Comparison of ENCODE assay signal across 8 mouse cellular contexts in the genomic region with DNA sequence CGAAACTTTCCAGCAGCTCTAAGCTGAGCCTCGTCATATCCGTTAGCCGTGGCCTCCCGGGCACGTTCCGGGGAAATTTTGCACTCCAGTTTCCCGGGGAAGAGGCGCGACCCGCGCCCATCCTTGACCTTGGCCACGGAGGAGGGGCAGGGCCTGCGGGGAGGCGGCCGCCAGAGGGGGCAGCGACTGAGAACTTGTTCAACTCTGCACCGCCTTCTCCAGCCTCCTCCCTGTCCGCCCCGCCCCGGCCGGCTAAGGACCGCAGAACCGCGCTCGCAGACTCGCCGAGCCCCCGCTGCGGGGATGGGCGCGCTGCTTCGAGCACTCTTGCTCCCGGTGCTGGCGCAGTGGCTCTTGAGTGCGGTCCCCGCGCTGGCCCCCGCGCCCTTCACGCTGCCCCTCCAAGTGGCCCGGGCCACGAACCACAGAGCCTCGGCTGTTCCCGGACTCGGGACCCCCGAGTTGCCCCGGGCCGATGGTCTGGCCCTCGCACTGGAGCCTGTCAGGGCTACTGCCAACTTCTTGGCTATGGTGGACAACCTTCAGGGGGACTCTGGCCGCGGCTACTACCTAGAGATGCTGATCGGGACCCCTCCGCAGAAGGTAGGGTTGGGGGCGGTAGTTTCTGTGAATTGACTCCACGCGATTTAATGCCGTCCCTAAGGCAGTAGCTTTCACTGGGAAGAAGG. TPM values are rescaled to one million over a fixed set of nuclear protein-coding genes. Genes with fewer than 3 reads are reported as not detected.
DNase-seq lines count a peak whose midpoint lies in the region; ATAC-seq and TF ChIP-seq lines count a peak whose summit lies in the region.

A gene (plus strand): TSS at position 244 of the 689 bp plus-strand sequence.

- no peaks in the 10 kb centered on the region for H3K9me3 ChIP-seq in erythroblast, embryonic 14.5 days (ENCODE audit: control insufficient read depth, low read length)
- no peaks in the 10 kb centered on the region for H3K9me3 ChIP-seq in embryonic facial prominence, embryonic 15.5 days (replicated peaks)
- no peaks in the 10 kb centered on the region for H3K9me3 ChIP-seq in heart, embryonic 10.5 days
- H3K9me3 ChIP-seq in liver, embryonic 11.5 days (ENCODE audit: control insufficient read depth, low read length), result no peaks in the 10 kb centered on the region
- no peaks in the 10 kb centered on the region for H3K9me3 ChIP-seq in midbrain, postnatal 0 days (ENCODE audit: low read length)
- H3K9me3 ChIP-seq in stomach, embryonic 16.5 days (replicated peaks; ENCODE audit: control insufficient read depth, low read length), result no peaks in the 10 kb centered on the region

- WGBS in embryonic facial prominence, embryonic 15.5 days, result under 1% methylated on average over 57 of the region's 58 CpGs
- under 1% methylated on average over 58 of the region's 58 CpGs for WGBS in heart, embryonic 10.5 days
- 1% methylated on average over 58 of the region's 58 CpGs for WGBS in kidney, adult 2 months
- under 1% methylated on average over 58 of the region's 58 CpGs for WGBS in liver, embryonic 11.5 days
- WGBS in midbrain, postnatal 0 days, result under 1% methylated on average over 58 of the region's 58 CpGs
- WGBS in stomach, embryonic 16.5 days, result 1% methylated on average over 58 of the region's 58 CpGs

- H3K4me2 ChIP-seq in embryonic facial prominence, embryonic 15.5 days (replicated peaks), result peak within 1 kb of the TSS; percentile 100
- H3K4me2 ChIP-seq in liver, embryonic 11.5 days, result peak within 1 kb of the TSS; percentile 92
- peak within 1 kb of the TSS; percentile 98 for H3K4me2 ChIP-seq in midbrain, postnatal 0 days (ENCODE audit: low read depth, low read length, poor library complexity, severe bottlenecking)
- peak within 1 kb of the TSS; percentile 100 for H3K4me2 ChIP-seq in stomach, embryonic 16.5 days (ENCODE audit: low read depth, low read length)

- ATAC-seq in erythroblast, adult 5-6 weeks (replicated peaks; ENCODE audit: low FRiP score, poor library complexity, severe bottlenecking), result no peak
- peak; percentile 77 for ATAC-seq in embryonic facial prominence, embryonic 15.5 days (ENCODE audit: insufficient number of reproducible peaks, low FRiP score, low TSS enrichment, low read depth)
- peak; percentile 45; the same call in 1 of the 2 replicates for ATAC-seq in liver, embryonic 11.5 days (replicated peaks; ENCODE audit: low FRiP score)
- ATAC-seq in midbrain, postnatal 0 days (ENCODE audit: low FRiP score), result peak; percentile 52; the same call in 1 of the 2 replicates
- peak; percentile 86 for ATAC-seq in stomach, embryonic 16.5 days (ENCODE audit: insufficient read depth, low FRiP score)

- TF ChIP-seq CTCF in kidney, adult 2 months (conservative IDR thresholded peaks at IDR 0.05; ENCODE audit: insufficient read depth, insufficient read length, low read depth, low read length), result peak; percentile 29
- TF ChIP-seq CTCF in midbrain, postnatal 0 days (IDR thresholded peaks at IDR 0.05), result peak; percentile 37; the same call in 1 of the 2 replicates

- no peak for TF ChIP-seq POLR2A in kidney, adult 2 months (IDR thresholded peaks at IDR 0.05; ENCODE audit: low read depth, low read length)

- no peak within 1 kb of the TSS for H3K27ac ChIP-seq in embryonic facial prominence, embryonic 15.5 days (replicated peaks)
- H3K27ac ChIP-seq in heart, embryonic 10.5 days, result peak within 1 kb of the TSS; percentile 59
- H3K27ac ChIP-seq in kidney, adult 2 months (ENCODE audit: insufficient read depth, low read depth, low read length), result no peak within 1 kb of the TSS
- no peak within 1 kb of the TSS for H3K27ac ChIP-seq in liver, embryonic 11.5 days (ENCODE audit: low read depth, low read length)
- no peak within 1 kb of the TSS for H3K27ac ChIP-seq in midbrain, postnatal 0 days (ENCODE audit: low read depth, low read length)
- H3K27ac ChIP-seq in stomach, embryonic 16.5 days (ENCODE audit: low read length), result peak within 1 kb of the TSS; percentile 81

- peak within 1 kb of the TSS; percentile 39 for H3K4me3 ChIP-seq in erythroblast, embryonic 14.5 days (replicated peaks)
- H3K4me3 ChIP-seq in embryonic facial prominence, embryonic 15.5 days (replicated peaks), result peak within 1 kb of the TSS; percentile 66
- peak within 1 kb of the TSS; percentile 76 for H3K4me3 ChIP-seq in heart, embryonic 10.5 days
- peak within 1 kb of the TSS; percentile 53 for H3K4me3 ChIP-seq in kidney, adult 2 months (ENCODE audit: insufficient read depth, low read depth, low read length)
- peak within 1 kb of the TSS; percentile 57 for H3K4me3 ChIP-seq in liver, embryonic 11.5 days (ENCODE audit: low read depth, low read length)
- H3K4me3 ChIP-seq in midbrain, postnatal 0 days (ENCODE audit: low read depth, low read length), result peak within 1 kb of the TSS; percentile 49
- H3K4me3 ChIP-seq in stomach, embryonic 16.5 days (replicated peaks; ENCODE audit: low read length), result peak within 1 kb of the TSS; percentile 77

- no peaks in the 10 kb centered on the region for H3K36me3 ChIP-seq in erythroblast, embryonic 14.5 days (ENCODE audit: control insufficient read depth)
- H3K36me3 ChIP-seq in embryonic facial prominence, embryonic 15.5 days, result no peaks in the 10 kb centered on the region
- no peaks in the 10 kb centered on the region for H3K36me3 ChIP-seq in heart, embryonic 10.5 days
- H3K36me3 ChIP-seq in kidney, adult 2 months (ENCODE audit: control insufficient read depth, insufficient read depth, low read length), result no peaks in the 10 kb centered on the region
- no peaks in the 10 kb centered on the region for H3K36me3 ChIP-seq in liver, embryonic 11.5 days (ENCODE audit: control insufficient read depth, insufficient read depth, low read length)
- H3K36me3 ChIP-seq in midbrain, postnatal 0 days (ENCODE audit: insufficient read depth, low read length), result no peaks in the 10 kb centered on the region
- no peaks in the 10 kb centered on the region for H3K36me3 ChIP-seq in stomach, embryonic 16.5 days (ENCODE audit: control insufficient read depth, insufficient read depth, low read length)

- peak within 1 kb of the TSS; percentile 37 for H3K9ac ChIP-seq in embryonic facial prominence, embryonic 15.5 days
- H3K9ac ChIP-seq in liver, embryonic 11.5 days (ENCODE audit: low read depth, low read length), result no peak within 1 kb of the TSS
- H3K9ac ChIP-seq in midbrain, postnatal 0 days (replicated peaks; ENCODE audit: low read length, poor library complexity, severe bottlenecking), result peak within 1 kb of the TSS; percentile 37
- peak within 1 kb of the TSS; percentile 82 for H3K9ac ChIP-seq in stomach, embryonic 16.5 days (ENCODE audit: low read length)

- H3K4me1 ChIP-seq in erythroblast, embryonic 14.5 days (ENCODE audit: control insufficient read depth), result no peaks in the 10 kb centered on the region
- H3K4me1 ChIP-seq in embryonic facial prominence, embryonic 15.5 days, result peaks cover 19% of the 10 kb centered on the region
- 0 out of 2 replicates have a peak, but pooled peaks cover 7% of the 10 kb centered on the region for H3K4me1 ChIP-seq in heart, embryonic 10.5 days
- no peaks in the 10 kb centered on the region for H3K4me1 ChIP-seq in kidney, adult 2 months (ENCODE audit: control insufficient read depth, insufficient read depth, low read length)
- H3K4me1 ChIP-seq in liver, embryonic 11.5 days (replicated peaks; ENCODE audit: control insufficient read depth, insufficient read depth, low read length), result peaks cover 3% of the 10 kb centered on the region; the same call in 1 of the 2 replicates
- H3K4me1 ChIP-seq in midbrain, postnatal 0 days (ENCODE audit: insufficient read depth, low read length), result peaks cover 4% of the 10 kb centered on the region; the same call in 1 of the 2 replicates
- H3K4me1 ChIP-seq in stomach, embryonic 16.5 days (ENCODE audit: control insufficient read depth, insufficient read depth, low read length), result peaks cover 13% of the 10 kb centered on the region

- peak; percentile 87 for DNase-seq in heart, embryonic 10.5 days (ENCODE audit: low spot score)
- DNase-seq in kidney, adult 2 months, result peak; percentile 87
- peak; percentile 66 for DNase-seq in liver, embryonic 11.5 days (ENCODE audit: low spot score)
- peak; percentile 3 for DNase-seq in midbrain, postnatal 0 days (ENCODE audit: low spot score)

- H3K27me3 ChIP-seq in erythroblast, embryonic 14.5 days (ENCODE audit: control insufficient read depth), result peaks cover 29% of the 10 kb centered on the region
- peaks cover 23% of the 10 kb centered on the region for H3K27me3 ChIP-seq in embryonic facial prominence, embryonic 15.5 days
- peaks cover 44% of the 10 kb centered on the region for H3K27me3 ChIP-seq in heart, embryonic 10.5 days (ENCODE audit: insufficient read depth, poor library complexity, severe bottlenecking)
- H3K27me3 ChIP-seq in kidney, adult 2 months (replicated peaks; ENCODE audit: control insufficient read depth, insufficient read depth, low read length), result no peaks in the 10 kb centered on the region
- H3K27me3 ChIP-seq in liver, embryonic 11.5 days (replicated peaks; ENCODE audit: control insufficient read depth, insufficient read depth, low read length), result peaks cover 30% of the 10 kb centered on the region
- peaks cover 15% of the 10 kb centered on the region for H3K27me3 ChIP-seq in midbrain, postnatal 0 days (ENCODE audit: insufficient read depth, low read length)
- H3K27me3 ChIP-seq in stomach, embryonic 16.5 days (ENCODE audit: control insufficient read depth, insufficient read depth, low read length), result no peaks in the 10 kb centered on the region; the same call in 1 of the 2 replicates

RNA-seq across cellular contexts. Expression of the gene that starts here (rescaled TPM):
- not detected in 2 replicates for polyA plus RNA-seq in erythroblast, embryonic 14.5 days (2012)
- total RNA-seq in erythroblast, adult 5-6 weeks (2015; ENCODE audit: low replicate concordance), result not detected in 2 replicates
- total RNA-seq in erythroblast, adult 5-6 weeks (2017; ENCODE audit: low replicate concordance), result not detected in 2 replicates
- 16.7 and 17.6 TPM in 2 replicates for polyA plus RNA-seq in embryonic facial prominence, embryonic 15.5 days (2015; fragmentation: Nextera tagmentation; extraction: Ambion mirVana)
- polyA plus RNA-seq in heart, embryonic 10.5 days (2016; fragmentation: Nextera tagmentation; extraction: Ambion mirVana), result 17.7 and 43.1 TPM in 2 replicates
- 1.6 and 1.7 TPM in 2 replicates for polyA plus RNA-seq in kidney, adult 2 months (2012; rRNA removed)
- polyA plus RNA-seq in liver, embryonic 11.5 days (2014; fragmentation: Nextera tagmentation; extraction: Ambion mirVana), result 6.2 and 6.4 TPM in 2 replicates
- total RNA-seq in midbrain, postnatal 0 days (2014; rRNA removed), result 1.1 and 2.5 TPM in 2 replicates
- polyA plus RNA-seq in midbrain, postnatal 0 days (2015; fragmentation: Nextera tagmentation; extraction: Ambion mirVana), result 3.8 and 4.5 TPM in 2 replicates
- 116 and 154 TPM in 2 replicates for polyA plus RNA-seq in stomach, embryonic 16.5 days (2015; fragmentation: Nextera tagmentation; extraction: Ambion mirVana)

Comparison
In these comparisons a context has a peak if more than half of its experiments do, and no peak if none do; other contexts are left out.
1. H3K27ac ChIP-seq: peak in heart, embryonic 10.5 days (single experiment) and stomach, embryonic 16.5 days (single experiment); none in embryonic facial prominence, embryonic 15.5 days (single experiment), kidney, adult 2 months (single experiment), liver, embryonic 11.5 days (single experiment) and midbrain, postnatal 0 days (single experiment).
2. DNase-seq: peak in every context shown above with its lines; median percentile 87 in heart, embryonic 10.5 days; 87 in kidney, adult 2 months; 66 in liver, embryonic 11.5 days; 3 in midbrain, postnatal 0 days.
3. Peak in every context shown above with its lines, with median percentiles within 50 percentile points of each other: H3K4me3 ChIP-seq and H3K4me2 ChIP-seq.